Mouse (Mus musculus) bone marrow, adult 2 months (tissue): Measurements from ENCODE around the gene Gm49425.

Experiments used
- CTCF ChIP-seq: fragments of 200-500 bp; IDR thresholded peaks from 2 replicates; pipeline ENCODE4 v1.5.1; 2011; ENCODE audit warnings: low read length, control low read depth; ENCODE audit not compliant: control insufficient read depth, insufficient read depth
- POLR2A ChIP-seq: fragments of 200-500 bp; IDR thresholded peaks from 2 replicates; pipeline ENCODE4 v1.6.1; 2011; ENCODE audit warnings: low read depth, mild to moderate bottlenecking, control low read depth, low read length, borderline replicate concordance; ENCODE audit not compliant: control insufficient read depth

DNA sequence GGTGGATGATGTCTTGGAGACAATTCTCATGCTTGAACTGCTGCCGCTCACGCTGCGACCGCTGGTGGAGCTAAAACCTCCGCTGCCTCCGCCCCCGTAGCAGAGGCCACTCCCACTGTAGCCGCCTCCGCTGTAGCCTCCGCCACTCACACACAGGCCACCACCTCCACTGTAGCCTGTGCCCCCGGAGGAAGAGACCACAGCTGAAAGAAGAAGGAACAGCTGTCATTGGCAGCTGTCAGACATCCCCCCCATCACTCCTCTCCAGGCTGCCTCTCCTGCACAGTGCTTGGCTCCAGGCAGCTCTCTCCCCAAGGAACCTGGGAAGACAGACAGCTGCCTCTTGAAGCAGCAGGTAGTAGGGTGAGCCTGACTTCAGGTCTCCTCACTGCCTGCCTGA, 36.1 kb upstream of the Gm49425 start:
- TF ChIP-seq POLR2A, result no peak
- no peak for TF ChIP-seq CTCF
